Mouse (Mus musculus) hindbrain, postnatal 0 days (tissue): ENCODE measurements around the gene 1700102P08Rik. TPM values are rescaled to one million over a fixed set of nuclear protein-coding genes. Genes with fewer than 3 reads are reported as not detected.
A peak's percentile ranks its signal among the peaks of the same experiment; 100 is the strongest.

Experiments
- ATAC-seq: fragments of 200-750 bp; cut with Nextera tagmentation; 2 replicates; pipeline ENCODE4 v1.8.0; 2017; ENCODE audit warnings: mild to moderate bottlenecking, moderate TSS enrichment, moderate library complexity
- DNase-seq: peaks from one replicate; pipeline ENCODE4 v3.0.0-alpha.2; 2015; ENCODE audit warnings: low spot score
- H3K27ac ChIP-seq: fragments of 300-500 bp; sonication (generic); 2 replicates; pipeline ENCODE4 v1.5.1; 2014; ENCODE audit warnings: mild to moderate bottlenecking
- H3K27me3 ChIP-seq: fragments of 300-500 bp; sonication (generic); 2 replicates; pipeline ENCODE4 v1.6.1; 2014; ENCODE audit warnings: low read length, mixed read lengths; ENCODE audit not compliant: insufficient read depth
- H3K36me3 ChIP-seq: fragments of 300-500 bp; sonication (generic); 2 replicates; pipeline ENCODE4 v1.6.1; 2014; ENCODE audit warnings: low read length, mixed read lengths; ENCODE audit not compliant: insufficient read depth
- H3K4me1 ChIP-seq: fragments of 300-500 bp; sonication (generic); 2 replicates; pipeline ENCODE4 v1.6.1; 2014; ENCODE audit warnings: antibody characterized with exemption, low read length, mixed read lengths; ENCODE audit not compliant: insufficient read depth
- H3K4me2 ChIP-seq: fragments of 300-500 bp; sonication (generic); 2 replicates; pipeline ENCODE4 v1.6.1; 2014; ENCODE audit warnings: low read depth, mild to moderate bottlenecking, low read length, moderate library complexity, mixed read lengths
- H3K4me3 ChIP-seq: fragments of 300-500 bp; sonication (generic); 2 replicates; pipeline ENCODE4 v1.5.1; 2014; ENCODE audit warnings: low read length
- H3K9ac ChIP-seq: fragments of 300-500 bp; sonication (generic); replicated peaks from 2 replicates; pipeline ENCODE4 v1.6.1; 2014; ENCODE audit warnings: mild to moderate bottlenecking, low read length, moderate library complexity, mixed read lengths
- H3K9me3 ChIP-seq: fragments of 300-500 bp; sonication (generic); 2 replicates; pipeline ENCODE4 v1.6.1; 2016; ENCODE audit warnings: low read length, mixed read lengths
- CTCF ChIP-seq: IDR thresholded peaks from 2 replicates; pipeline ENCODE4 v1.5.1; 2016; ENCODE audit warnings: antibody characterized with exemption, control low read depth, low read depth
- WGBS: fragments of 180-500 bp; shearing (Covaris S2); extraction: QIAGEN DNeasy Blood & Tissue Kit; methylation state at CpG from one replicate; pipeline ENCODE4 v1.1.7; 2014; 5-methylcytosine and 5-hydroxymethylcytosine counted together
- polyA plus RNA-seq: library from polyadenylated mRNA; unstranded; fragments of >200 nt; fragmentation: Nextera tagmentation; extraction: Ambion mirVana; gene quantifications from 2 replicates; pipeline ENCODE4 v1.2.1, GENCODE M21; 2015
- total RNA-seq: library from RNA; depleted of rRNA; stranded (reverse); fragments of >200 nt; gene quantifications from 2 replicates; pipeline ENCODE4 v1.2.3, GENCODE M21; 2014; rRNA removed

1700102P08Rik gene
- total RNA-seq (0.43 and 2.8 TPM in 2 replicates), polyA plus RNA-seq (0.61 and 0.81 TPM in 2 replicates)

GRCm38 (mm10) chr9:108392676-108393075, at the start of gene 1700102P08Rik:
Gene 1700102P08Rik, plus strand, starts transcription at chr9:108392805.
- WGBS = 48% methylated on average over 18 of the region's 18 CpGs
- Histone ChIP-seq H3K4me3 (no peak within 1 kb of the TSS), H3K9me3 (no peaks in the 10 kb centered on the region), H3K27me3 (no peaks in the 10 kb centered on the region), H3K4me1 (no peaks in the 10 kb centered on the region), H3K9ac (no peak within 1 kb of the TSS), H3K27ac (no peak within 1 kb of the TSS), H3K4me2 (no peak within 1 kb of the TSS), H3K36me3 (peaks cover 31% of the 10 kb centered on the region)
- ATAC-seq (no peak), DNase-seq (no peak)
- TF ChIP-seq CTCF = no peak; the same call in 1 of the 2 replicates

GRCm38 (mm10) chr9:108343331-108343730, 49.3 kb upstream of the 1700102P08Rik start:
- Histone ChIP-seq H3K4me3 (no peak overlapping the region), H3K9ac (no peak overlapping the region), H3K27me3 (no peaks in the 10 kb centered on the region), H3K36me3 (no peaks in the 10 kb centered on the region), H3K27ac (no peak overlapping the region), H3K9me3 (no peaks in the 10 kb centered on the region), H3K4me2 (no peak overlapping the region), H3K4me1 (peaks cover 11% of the 10 kb centered on the region; the same call in 1 of the 2 replicates)
- no peak for TF ChIP-seq CTCF
- ATAC-seq (no peak), DNase-seq (no peak)
- 70% methylated on average over 3 of the region's 3 CpGs for WGBS

- no peaks in the 10 kb centered on the region for H3K36me3 ChIP-seq
- H3K9ac ChIP-seq = no peak overlapping the region
- WGBS = 86% methylated on average over 1 of the region's 1 CpGs
- no peak overlapping the region for H3K27ac ChIP-seq
- DNase-seq = no peak
- H3K4me2 ChIP-seq = no peak overlapping the region
- no peaks in the 10 kb centered on the region for H3K9me3 ChIP-seq
- no peak overlapping the region for H3K4me3 ChIP-seq
- no peaks in the 10 kb centered on the region for H3K27me3 ChIP-seq
- TF ChIP-seq CTCF = no peak
- peaks cover 16% of the 10 kb centered on the region for H3K4me1 ChIP-seq
- ATAC-seq = no peak
These were observed 48.8 kb upstream of the 1700102P08Rik start for GRCm38 (mm10) chr9:108343835-108344234.

- no peaks in the 10 kb centered on the region for H3K27me3 ChIP-seq
- H3K4me2 ChIP-seq = no peak overlapping the region
- peaks cover 21% of the 10 kb centered on the region for H3K4me1 ChIP-seq
- H3K9ac ChIP-seq = no peak overlapping the region
- 73% methylated on average over 4 of the region's 4 CpGs for WGBS
- H3K36me3 ChIP-seq = no peaks in the 10 kb centered on the region
- no peak for ATAC-seq
- no peaks in the 10 kb centered on the region for H3K9me3 ChIP-seq
- H3K27ac ChIP-seq = no peak overlapping the region
- no peak for TF ChIP-seq CTCF
- no peak for DNase-seq
- H3K4me3 ChIP-seq = no peak overlapping the region
These were observed 48.1 kb upstream of the 1700102P08Rik start for GRCm38 (mm10) chr9:108344471-108344870.

- no peak for TF ChIP-seq CTCF
- H3K4me3 ChIP-seq = peak overlapping the region; percentile 75
- peak overlapping the region; percentile 73 for H3K4me2 ChIP-seq
- peak overlapping the region; percentile 92 for H3K27ac ChIP-seq
- DNase-seq (no peak), ATAC-seq (no peak)
- H3K27me3 ChIP-seq = no peaks in the 10 kb centered on the region
- no peaks in the 10 kb centered on the region for H3K9me3 ChIP-seq
- H3K9ac ChIP-seq = peak overlapping the region; percentile 73
- H3K4me1 ChIP-seq = peaks cover 11% of the 10 kb centered on the region
- peaks cover 5% of the 10 kb centered on the region; the same call in 1 of the 2 replicates for H3K36me3 ChIP-seq
- WGBS = 5% methylated on average over 11 of the region's 11 CpGs
These were observed 45.6 kb upstream of the 1700102P08Rik start for GRCm38 (mm10) chr9:108347024-108347423.

- peak within 1 kb of the TSS; percentile 75 for H3K4me3 ChIP-seq
- no peaks in the 10 kb centered on the region for H3K27me3 ChIP-seq
- H3K27ac ChIP-seq = peak within 1 kb of the TSS; percentile 92
- no peaks in the 10 kb centered on the region for H3K9me3 ChIP-seq
- no peak for TF ChIP-seq CTCF
- under 1% methylated on average over 75 of the region's 75 CpGs for WGBS
- ATAC-seq (peak; percentile 97), DNase-seq (peak; percentile 98)
- peaks cover 11% of the 10 kb centered on the region for H3K4me1 ChIP-seq
- peak within 1 kb of the TSS; percentile 73 for H3K4me2 ChIP-seq
- H3K9ac ChIP-seq = peak within 1 kb of the TSS; percentile 73
- peaks cover 12% of the 10 kb centered on the region; the same call in 1 of the 2 replicates for H3K36me3 ChIP-seq
These were observed 44.9 kb upstream of the 1700102P08Rik start, which contains the start of gene Usp4 for GRCm38 (mm10) chr9:108347540-108348289. Gene Usp4, plus strand, starts transcription at chr9:108347853.

GRCm38 (mm10) chr9:108348290-108348680, 44.3 kb upstream of the 1700102P08Rik start:
- 7% methylated on average over 14 of the region's 14 CpGs for WGBS
- ATAC-seq = no peak

More at GRCm38 (mm10) chr9:108348290-108348680, 44.3 kb upstream of the 1700102P08Rik start:
- Histone ChIP-seq H3K9me3 (no peaks in the 10 kb centered on the region), H3K36me3 (peaks cover 17% of the 10 kb centered on the region), H3K27ac (peak overlapping the region; percentile 92), H3K4me1 (peaks cover 11% of the 10 kb centered on the region), H3K27me3 (no peaks in the 10 kb centered on the region), H3K4me2 (peak overlapping the region; percentile 73), H3K9ac (peak overlapping the region; percentile 73), H3K4me3 (peak overlapping the region; percentile 75)
- no peak for TF ChIP-seq CTCF
- DNase-seq = no peak
